Mouse (Mus musculus) common myeloid progenitor, adult 5-6 weeks (primary cell): ENCODE measurements around the gene Rspry1. TPM values are rescaled to one million over a fixed set of nuclear protein-coding genes. Genes with fewer than 3 reads are reported as not detected.

Source experiments
- total RNA-seq: library from RNA; stranded (forward); fragments of 200-1000, 187-1606 nt; gene quantifications from 2 replicates; pipeline ENCODE4 v1.2.3, GENCODE M21; 2017

The Rspry1 gene
- total RNA-seq, 1 experiment from 2014 or later = 42.9 TPM

Other genes with a start within 250 kb of the Rspry1 start
- gene Herpud1, start 215.5 kb upstream of the Rspry1 start, total RNA-seq = 71.4 and 79.8 TPM in 2 replicates
- 42.9 and 52.2 TPM in 2 replicates for gene Nlrc5, start 167.6 kb upstream of the Rspry1 start, total RNA-seq
- 78.1 and 88.0 TPM in 2 replicates for gene Cpne2, start 68.9 kb upstream of the Rspry1 start, total RNA-seq
- gene Fam192a, start 60 bp downstream of the Rspry1 start, total RNA-seq = 104 and 157 TPM in 2 replicates
- 126 and 144 TPM in 2 replicates for gene Arl2bp, start 64.7 kb downstream of the Rspry1 start, total RNA-seq
- not detected in 2 replicates for gene Pllp, start 94.3 kb downstream of the Rspry1 start, total RNA-seq
- gene Ccl22, start 143.7 kb downstream of the Rspry1 start, total RNA-seq = not detected in 2 replicates
- not detected in 2 replicates for gene Cx3cl1, start 170.1 kb downstream of the Rspry1 start, total RNA-seq
- 1.1 and 4.9 TPM in 2 replicates for gene Ccl17, start 208.5 kb downstream of the Rspry1 start, total RNA-seq
- 16.8 and 30.8 TPM in 2 replicates for gene Coq9, start 236.4 kb downstream of the Rspry1 start, total RNA-seq
- gene Ciapin1, start 236.4 kb downstream of the Rspry1 start, total RNA-seq = 32.4 and 34.1 TPM in 2 replicates